Comparison of ENCODE assay signal across 1 mouse cellular context in genomic region chr10:80226416-80227165, GRCm38 (mm10).
A peak's percentile ranks its signal among the peaks of the same experiment; 100 is the strongest.
TF ChIP-seq lines count a peak whose summit lies in the region.

Mum1 (plus strand) TSS chr10:80226434.

TF ChIP-seq in MEL, 35 proteins besides CTCF, POLR2A, EP300 and RAD21 (continued from another document):
- no peak for TF ChIP-seq JUND (IDR thresholded peaks at IDR 0.05; ENCODE audit: low read depth, low read length)
- no peak for TF ChIP-seq GABPA (IDR thresholded peaks at IDR 0.05; ENCODE audit: low read depth, low read length)
- TF ChIP-seq CHD2 (IDR thresholded peaks at IDR 0.05; ENCODE audit: low read length) = no peak
- no peak for TF ChIP-seq MEF2A (IDR thresholded peaks at IDR 0.05; ENCODE audit: extremely low read depth, insufficient replicate concordance, low read depth, low read length, poor library complexity, severe bottlenecking)
- TF ChIP-seq TAL1 (IDR thresholded peaks at IDR 0.05; ENCODE audit: low read length) = no peak
- no peak for TF ChIP-seq USF1 (IDR thresholded peaks at IDR 0.05; ENCODE audit: low read depth, low read length)
- peak; percentile 74 for TF ChIP-seq HCFC1 (IDR thresholded peaks at IDR 0.05; ENCODE audit: low read depth, low read length)
- 0 out of 2 replicates have a peak, but pooled peaks have one; percentile 18 for TF ChIP-seq MYB (IDR thresholded peaks at IDR 0.05; ENCODE audit: low read depth, low read length)
- no peak for TF ChIP-seq POLR2AphosphoS2 (IDR thresholded peaks at IDR 0.05; ENCODE audit: low read length)
